Mouse (Mus musculus) gastrocnemius, adult 8-10 months (tissue): ENCODE data around the gene Cfap70. TPM values are rescaled to one million over a fixed set of nuclear protein-coding genes. Genes with fewer than 3 reads are reported as not detected.
A peak's percentile ranks its signal among the peaks of the same experiment; 100 is the strongest.

Experiments
- DNase-seq, 2 experiments: peaks; one replicate each; pipeline ENCODE4 v3.0.0; 2022; ENCODE audit warnings: low spot score in 2 of 2
- total RNA-seq, 4 experiments: library from RNA; stranded (reverse); gene quantifications; 2 replicates each; pipeline ENCODE4 v1.2.4; 2022

The Cfap70 gene
- total RNA-seq, 4 experiments from 2014 or later = 0.11 to 0.29 (median 0.21) TPM

GRCm38 (mm10) chr14:20428593-20428992 is 23.4 kb downstream of the Cfap70 start:
- DNase-seq = no peak

- DNase-seq = no peak
Observed at GRCm38 (mm10) chr14:20423046-20423445, 29.0 kb downstream of the Cfap70 start.

- no peak for DNase-seq
Observed at GRCm38 (mm10) chr14:20422257-20422656, 29.8 kb downstream of the Cfap70 start.

GRCm38 (mm10) chr14:20400071-20400470 is 52.0 kb downstream of the Cfap70 start:
- DNase-seq = no peak

- no peak for DNase-seq
Observed at GRCm38 (mm10) chr14:20398864-20399263, 53.2 kb downstream of the Cfap70 start.

- DNase-seq = no peak
Observed at GRCm38 (mm10) chr14:20397220-20397619, 54.8 kb downstream of the Cfap70 start.

GRCm38 (mm10) chr14:20393205-20393913 is 58.7 kb downstream of the Cfap70 start, which contains the start of gene Mrps16:
Gene Mrps16 (minus strand): TSS chr14:20393634.
- peak; percentile 93 to 96 for DNase-seq

GRCm38 (mm10) chr14:20392326-20392725 is 59.7 kb downstream of the Cfap70 start:
- no peak for DNase-seq

- DNase-seq = no peak
Observed at GRCm38 (mm10) chr14:20389446-20390079, 62.5 kb downstream of the Cfap70 start.

GRCm38 (mm10) chr14:20388441-20389129 is 63.4 kb downstream of the Cfap70 start, which contains the start of gene Dnajc9:
Gene Dnajc9 (minus strand): TSS chr14:20388910.
- peak; percentile 90 to 91 for DNase-seq

GRCm38 (mm10) chr14:20379753-20380430 is 72.1 kb downstream of the Cfap70 start:
- no peak for DNase-seq

- DNase-seq = no peak
Observed at GRCm38 (mm10) chr14:20379087-20379640, 72.9 kb downstream of the Cfap70 start.

GRCm38 (mm10) chr14:20378313-20379061 is 73.5 kb downstream of the Cfap70 start:
- DNase-seq = no peak

GRCm38 (mm10) chr14:20377112-20377521 is 74.9 kb downstream of the Cfap70 start:
- no peak for DNase-seq

GRCm38 (mm10) chr14:20371854-20372253 is 80.2 kb downstream of the Cfap70 start:
- DNase-seq = no peak

- DNase-seq = no peak
Observed at GRCm38 (mm10) chr14:20370798-20371197, 81.2 kb downstream of the Cfap70 start.

- DNase-seq = no peak
Observed at GRCm38 (mm10) chr14:20368271-20368670, 83.8 kb downstream of the Cfap70 start.

- DNase-seq = no peak
Observed at GRCm38 (mm10) chr14:20363230-20363629, 88.8 kb downstream of the Cfap70 start.

- peak; percentile 86 for DNase-seq
Observed at GRCm38 (mm10) chr14:20347991-20348541, 104.0 kb downstream of the Cfap70 start, which contains the start of the genes Ecd and Fam149b. Gene Ecd (minus strand): TSS chr14:20348121. Gene Fam149b (plus strand): TSS chr14:20348162.

- no peak for DNase-seq
Observed at GRCm38 (mm10) chr14:20347441-20347990, 104.5 kb downstream of the Cfap70 start.
